Mouse (Mus musculus) gastrocnemius, postnatal 10 days (tissue): ENCODE measurements around the gene Isg20. TPM values are rescaled to one million over a fixed set of nuclear protein-coding genes. Genes with fewer than 3 reads are reported as not detected.

Experiments
- DNase-seq: peaks from one replicate; pipeline ENCODE4 v3.0.0; 2021; ENCODE audit warnings: mixed read lengths
- long read RNA-seq, 2 experiments: library from polyadenylated mRNA; stranded (forward); transcript quantifications; one replicate each; pipeline ENCODE4 v2.0.0; 2021
- total RNA-seq, 2 experiments: library from RNA; stranded (reverse); gene quantifications; 2 replicates each; pipeline ENCODE4 v1.2.3; 2021

Gene Isg20
- 1 to 10 TPM in 1 of 2 experiments, under 1 TPM in 1; 0.89 to 3.6 TPM for total RNA-seq
- long read RNA-seq, experiment 1, partial matches to known transcripts = 0 of 2 reads
- long read RNA-seq, experiment 1, other reads (novel, unspliced or antisense) = 0 of 2 reads
- long read RNA-seq, experiment 2 = 0 reads

GRCm38 (mm10) chr7:78912974-78913474 lies at the start of gene Isg20:
TSS of gene Isg20 (plus strand) at chr7:78913424.
- no peak for DNase-seq

- no peak for DNase-seq
Observed at GRCm38 (mm10) chr7:78863796-78864445, 49.3 kb upstream of the Isg20 start.

GRCm38 (mm10) chr7:78864446-78864802 lies 48.8 kb upstream of the Isg20 start:
- DNase-seq = no peak

GRCm38 (mm10) chr7:78865212-78865949 lies 47.8 kb upstream of the Isg20 start:
- no peak for DNase-seq

GRCm38 (mm10) chr7:78868731-78869130 lies 44.5 kb upstream of the Isg20 start:
- DNase-seq = no peak

- no peak for DNase-seq
Observed at GRCm38 (mm10) chr7:78872366-78872765, 40.9 kb upstream of the Isg20 start.

- no peak for DNase-seq
Observed at GRCm38 (mm10) chr7:78872831-78873230, 40.4 kb upstream of the Isg20 start.

GRCm38 (mm10) chr7:78881607-78882468 lies 31.4 kb upstream of the Isg20 start:
- DNase-seq = no peak

- DNase-seq = no peak
Observed at GRCm38 (mm10) chr7:78882469-78882837, 30.8 kb upstream of the Isg20 start.

GRCm38 (mm10) chr7:78883016-78883725 lies 30.1 kb upstream of the Isg20 start:
- DNase-seq = no peak

- no peak for DNase-seq
Observed at GRCm38 (mm10) chr7:78883726-78884060, 29.5 kb upstream of the Isg20 start.

GRCm38 (mm10) chr7:78884139-78884538 lies 29.1 kb upstream of the Isg20 start:
- no peak for DNase-seq

- no peak for DNase-seq
Observed at GRCm38 (mm10) chr7:78885404-78885803, 27.8 kb upstream of the Isg20 start.

GRCm38 (mm10) chr7:78886496-78886895 lies 26.7 kb upstream of the Isg20 start:
- no peak for DNase-seq

- DNase-seq = no peak
Observed at GRCm38 (mm10) chr7:78887431-78887842, 25.8 kb upstream of the Isg20 start.

- peak; percentile 94 for DNase-seq
Observed at GRCm38 (mm10) chr7:78890641-78891040, 22.6 kb upstream of the Isg20 start.

- no peak for DNase-seq
Observed at GRCm38 (mm10) chr7:78893917-78894316, 19.3 kb upstream of the Isg20 start.

- no peak for DNase-seq
Observed at GRCm38 (mm10) chr7:78895021-78895652, 18.1 kb upstream of the Isg20 start.

- DNase-seq = peak; percentile 98
Observed at GRCm38 (mm10) chr7:78895653-78896333, 17.4 kb upstream of the Isg20 start, which contains the start of gene Aen. TSS of gene Aen (plus strand) at chr7:78895854.

- no peak for DNase-seq
Observed at GRCm38 (mm10) chr7:78897567-78897966, 15.7 kb upstream of the Isg20 start.
